Mouse (Mus musculus) splenic B cell, adult 2 months (primary cell): ENCODE measurements around the gene Slc24a4.

ENCODE experiments used
- DNase-seq: peaks from one replicate; pipeline ENCODE4 v3.0.0-alpha.2; 2011; ENCODE audit warnings: low read depth, low spot score
- H3K27me3 ChIP-seq: 2 replicates; pipeline ENCODE4 v1.6.1; 2012; ENCODE audit warnings: mild to moderate bottlenecking, low read length, moderate library complexity, mixed read lengths; ENCODE audit not compliant: control insufficient read depth, poor library complexity, insufficient read depth, severe bottlenecking
- H3K36me3 ChIP-seq: 2 replicates; pipeline ENCODE4 v1.6.1; 2012; ENCODE audit warnings: mild to moderate bottlenecking, low read length, moderate library complexity, mixed read lengths; ENCODE audit not compliant: control insufficient read depth, poor library complexity, insufficient read depth, severe bottlenecking

Gene Slc24a4

DNA sequence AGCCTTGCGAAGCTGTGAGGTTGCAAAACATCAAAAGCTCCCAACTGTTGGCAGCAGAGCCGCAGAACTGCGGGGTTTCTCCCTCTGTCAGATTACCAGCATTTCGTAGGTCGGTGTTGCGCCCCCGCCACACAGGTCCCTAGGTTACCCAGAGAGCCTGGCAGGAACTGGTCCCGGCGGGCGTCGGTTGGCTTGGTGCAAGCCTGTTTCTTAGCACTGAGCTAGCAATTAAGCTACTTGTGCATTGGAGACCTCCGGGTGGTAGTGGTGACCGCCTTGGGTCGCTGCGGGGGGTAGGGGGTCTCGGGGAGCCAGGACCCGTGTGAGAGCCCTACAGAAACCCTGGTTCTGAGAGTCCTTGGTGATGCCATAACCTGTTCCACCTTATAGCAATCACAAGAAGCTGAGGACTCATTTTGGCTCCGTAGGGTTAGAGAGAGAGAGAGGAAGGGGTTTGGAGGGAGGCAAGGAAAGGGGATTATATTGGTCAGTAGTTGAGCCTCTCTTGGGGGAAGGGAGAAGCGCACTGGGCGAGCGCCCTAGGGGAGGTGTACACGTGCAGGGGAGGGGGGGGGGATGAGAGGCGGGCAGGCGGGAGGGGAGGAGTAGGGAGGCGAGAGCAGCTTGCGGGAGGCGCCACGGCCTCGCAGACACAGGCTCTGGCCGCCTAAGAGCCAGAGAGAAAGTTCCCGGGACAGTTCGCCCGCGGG is at the start of gene Slc24a4:
Gene Slc24a4, plus strand, starts transcription at position 653 of the 710 bp plus-strand sequence.
- Histone ChIP-seq H3K36me3 (no peaks in the 10 kb centered on the region), H3K27me3 (no peaks in the 10 kb centered on the region)
- no peak for DNase-seq

DNA sequence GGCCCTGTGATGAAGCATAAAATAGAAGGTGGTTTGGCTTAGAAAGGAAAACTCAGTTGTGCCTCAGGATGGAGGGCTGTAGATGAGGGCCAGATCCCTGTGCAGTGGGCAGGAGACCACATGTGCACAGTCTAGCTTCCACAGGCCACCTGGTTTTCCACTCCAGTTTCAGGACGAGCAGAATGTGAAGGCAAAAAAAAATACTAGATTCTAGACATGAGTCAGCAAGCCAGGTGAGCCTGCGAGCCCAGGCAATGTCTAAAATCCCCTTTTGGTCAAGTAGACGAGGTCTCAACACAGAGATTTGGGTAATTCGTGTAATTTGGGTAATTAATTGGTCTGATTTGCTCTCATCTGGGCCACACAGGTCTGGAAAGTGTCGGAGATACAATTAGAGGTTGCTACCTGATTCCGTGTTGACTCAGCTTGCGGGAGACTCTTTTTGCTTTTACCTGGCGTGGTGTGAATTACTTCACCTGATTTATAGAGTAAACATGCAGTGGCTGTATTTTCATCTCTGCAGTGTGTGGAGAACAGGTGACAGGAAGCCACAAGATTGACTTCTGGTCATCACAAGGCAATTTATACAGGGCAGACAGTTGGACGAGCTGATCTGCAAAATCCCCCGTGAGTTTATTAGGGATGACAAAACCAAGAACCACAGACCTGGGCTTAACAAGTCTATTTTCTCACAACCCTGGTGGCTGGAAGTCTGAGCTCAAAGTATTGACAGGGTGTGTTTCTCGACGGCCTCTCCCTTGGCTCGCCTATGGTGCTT is 45.7 kb upstream of the Slc24a4 start:
- H3K36me3 ChIP-seq = no peaks in the 10 kb centered on the region
- no peaks in the 10 kb centered on the region for H3K27me3 ChIP-seq
- DNase-seq = no peak

DNA sequence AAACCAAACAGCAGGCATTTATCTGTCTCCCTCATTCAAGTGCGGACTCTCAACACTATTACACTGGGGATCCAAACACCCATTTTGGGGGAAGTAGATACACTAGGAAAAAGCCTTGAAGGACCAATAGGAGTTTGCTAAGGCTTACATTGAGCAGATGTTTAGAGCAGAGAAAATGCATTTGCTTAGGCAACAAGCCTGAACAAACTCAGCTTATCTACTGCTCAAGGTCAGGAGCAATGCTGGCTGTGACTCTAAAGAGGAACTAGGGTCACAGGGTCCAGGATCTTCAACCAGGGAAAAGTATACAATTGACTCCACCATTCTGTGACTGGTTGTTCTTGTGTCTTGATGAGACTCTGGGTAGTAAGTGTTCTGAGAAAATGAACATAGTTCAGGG is 38.0 kb upstream of the Slc24a4 start:
- no peak for DNase-seq
- Histone ChIP-seq H3K36me3 (no peaks in the 10 kb centered on the region), H3K27me3 (no peaks in the 10 kb centered on the region)

DNA sequence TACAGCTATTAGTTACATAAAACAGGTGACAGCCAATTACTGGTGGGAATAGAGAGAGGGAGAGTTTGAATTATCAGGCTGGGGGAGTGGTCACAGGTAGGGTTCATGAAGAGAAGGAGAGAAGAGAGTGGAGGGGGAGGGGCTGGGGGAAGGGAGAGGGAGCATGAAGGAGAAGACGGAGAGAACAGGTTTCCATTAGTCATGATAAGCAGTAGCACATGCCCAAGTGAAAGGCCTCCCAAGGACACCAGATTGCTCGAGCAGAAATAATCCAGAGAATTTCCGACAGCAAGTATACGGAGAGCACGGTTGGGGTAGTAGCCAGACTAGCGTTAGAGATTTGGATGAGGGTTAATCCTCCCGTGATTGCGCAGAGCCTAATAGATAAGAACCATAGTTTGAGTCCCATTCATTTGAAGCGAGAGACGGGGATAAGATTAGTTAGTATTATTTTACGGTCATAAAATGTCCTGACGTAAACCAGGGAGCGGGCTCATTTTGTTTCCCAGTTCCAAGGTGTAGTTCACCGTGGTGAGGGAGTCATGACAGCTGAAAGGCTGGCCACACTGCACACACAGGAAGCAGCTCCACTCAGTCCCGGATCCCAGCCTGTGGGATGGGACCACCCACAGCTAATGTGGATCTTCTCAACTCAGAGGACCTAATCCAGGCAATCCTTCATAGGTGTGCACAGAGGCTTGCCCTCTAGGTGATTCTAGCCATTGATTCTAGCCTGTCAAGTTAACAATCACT is 36.0 kb upstream of the Slc24a4 start:
- H3K36me3 ChIP-seq = no peaks in the 10 kb centered on the region
- H3K27me3 ChIP-seq = no peaks in the 10 kb centered on the region
- no peak for DNase-seq

DNA sequence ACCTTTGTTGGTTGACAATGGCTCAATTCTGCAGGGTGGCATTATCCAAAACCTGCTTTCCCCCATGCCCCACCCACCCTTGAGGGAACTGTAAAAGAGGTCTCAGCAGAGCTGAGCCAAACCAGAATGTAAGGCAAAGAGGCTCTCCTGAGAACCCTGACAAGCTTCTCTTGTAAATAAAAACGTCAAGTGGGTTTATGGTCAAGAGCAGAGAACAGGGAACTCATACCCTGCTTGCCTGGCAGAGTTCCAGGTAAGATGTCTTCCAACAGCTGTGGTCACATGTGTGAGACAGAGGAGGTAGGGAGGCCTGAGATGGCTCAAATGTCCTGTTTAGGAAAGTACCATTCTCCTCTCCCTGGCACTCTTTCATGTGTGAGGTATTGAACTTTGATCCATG is 22.5 kb upstream of the Slc24a4 start:
- no peak for DNase-seq
- Histone ChIP-seq H3K36me3 (no peaks in the 10 kb centered on the region), H3K27me3 (no peaks in the 10 kb centered on the region)

DNA sequence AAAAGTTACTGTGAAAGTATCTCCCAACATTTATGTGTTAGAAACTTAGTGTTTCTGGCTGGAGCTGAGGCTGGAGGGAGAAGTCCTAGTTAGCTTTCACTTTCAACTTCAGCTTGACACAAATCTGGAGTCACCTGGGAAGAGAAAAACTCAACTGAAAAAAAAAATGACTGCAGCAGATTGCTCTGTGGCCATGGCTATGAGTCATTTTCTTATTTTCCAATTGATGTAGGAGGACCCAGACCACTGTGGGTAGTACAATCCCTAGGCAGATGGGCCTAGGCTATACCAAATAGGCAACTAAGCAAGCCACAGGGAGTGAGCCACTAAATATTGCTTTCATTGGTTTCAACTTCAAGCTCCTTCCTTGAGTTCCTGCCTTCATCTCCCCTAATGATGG is 19.7 kb upstream of the Slc24a4 start:
- no peak for DNase-seq
- no peaks in the 10 kb centered on the region for H3K36me3 ChIP-seq
- H3K27me3 ChIP-seq = no peaks in the 10 kb centered on the region; the same call in 1 of the 2 replicates

DNA sequence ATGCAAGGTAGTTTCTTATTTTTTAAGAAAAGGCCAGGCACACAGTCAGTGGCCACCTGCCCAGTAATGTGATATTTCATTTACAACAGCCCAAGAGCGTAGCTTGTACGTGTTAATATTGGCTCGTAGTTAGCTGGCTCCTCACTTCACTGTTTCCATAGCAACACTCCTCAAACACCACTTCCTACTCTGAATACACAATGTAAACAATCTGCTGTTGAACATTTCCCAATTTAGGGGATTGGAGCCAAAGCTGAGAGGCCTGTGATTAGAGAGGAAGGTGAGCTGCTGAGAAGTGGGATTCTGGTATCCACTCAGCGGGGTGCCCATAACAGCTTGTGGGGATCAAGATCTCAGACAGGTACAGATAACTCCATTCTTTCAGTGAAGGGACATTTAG is 16.0 kb upstream of the Slc24a4 start:
- DNase-seq = no peak
- H3K36me3 ChIP-seq = no peaks in the 10 kb centered on the region
- H3K27me3 ChIP-seq = no peaks in the 10 kb centered on the region; the same call in 1 of the 2 replicates

DNA sequence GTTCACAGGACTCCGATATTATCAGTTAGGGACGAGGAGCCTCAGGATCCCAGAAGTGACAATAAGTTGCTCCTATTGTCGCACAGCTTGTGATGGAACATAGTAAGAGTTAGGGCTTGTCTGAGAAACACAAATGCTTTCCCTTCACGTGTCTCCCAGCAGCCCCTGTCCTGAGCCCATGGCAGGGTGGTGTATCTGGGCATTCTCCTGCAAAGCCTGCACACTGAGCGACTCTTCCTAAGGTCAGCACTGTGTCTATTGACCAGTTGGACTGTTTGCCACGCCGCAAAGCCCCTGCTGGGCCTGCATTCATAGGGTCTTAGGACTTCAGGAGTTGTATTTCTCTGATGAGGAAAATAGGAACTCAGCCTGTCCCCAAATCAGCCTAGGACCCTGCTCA is 15.6 kb upstream of the Slc24a4 start:
- no peak for DNase-seq
- no peaks in the 10 kb centered on the region for H3K36me3 ChIP-seq
- H3K27me3 ChIP-seq = no peaks in the 10 kb centered on the region; the same call in 1 of the 2 replicates

DNA sequence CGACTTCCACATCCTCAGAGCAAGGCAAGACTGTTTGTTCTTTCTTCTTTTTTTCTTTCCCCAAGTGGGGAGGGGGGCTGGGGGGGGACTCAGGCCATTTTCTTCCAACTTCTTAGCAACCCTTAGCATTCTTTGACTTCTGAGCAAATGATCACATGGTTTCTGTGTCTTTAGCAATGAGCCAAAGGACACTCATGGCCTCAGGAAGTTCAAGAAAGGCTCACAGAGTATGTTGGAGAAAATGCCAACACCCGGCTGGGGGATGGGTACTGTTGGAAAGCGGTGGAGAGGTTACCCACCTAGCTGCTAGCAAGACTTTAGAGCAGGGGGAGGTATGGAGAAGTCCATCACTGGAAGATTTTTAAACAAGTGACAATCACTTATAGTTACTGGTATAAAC is 15.1 kb upstream of the Slc24a4 start:
- H3K27me3 ChIP-seq = no peaks in the 10 kb centered on the region; the same call in 1 of the 2 replicates
- DNase-seq = no peak
- no peaks in the 10 kb centered on the region for H3K36me3 ChIP-seq

DNA sequence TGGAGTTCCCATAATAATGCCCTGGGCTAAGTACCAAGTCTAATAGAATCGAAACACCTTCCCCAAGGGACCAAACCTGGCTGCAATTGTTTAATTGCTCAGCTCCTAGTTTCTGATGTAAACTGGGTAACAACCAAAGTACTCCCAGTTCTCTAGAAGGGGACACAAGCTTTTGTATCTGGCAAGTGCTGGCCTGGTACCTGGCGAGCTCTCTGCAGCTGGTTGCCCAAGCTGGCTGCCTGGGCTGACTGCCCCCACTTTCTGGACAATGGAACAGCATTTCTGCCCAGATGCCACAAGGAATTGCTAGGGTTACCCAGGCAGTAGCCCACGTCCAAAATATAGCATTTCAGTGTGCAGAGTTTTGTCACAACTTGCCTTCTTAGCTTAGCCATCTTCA is 12.0 kb upstream of the Slc24a4 start:
- Histone ChIP-seq H3K36me3 (no peaks in the 10 kb centered on the region), H3K27me3 (no peaks in the 10 kb centered on the region; the same call in 1 of the 2 replicates)
- no peak for DNase-seq

DNA sequence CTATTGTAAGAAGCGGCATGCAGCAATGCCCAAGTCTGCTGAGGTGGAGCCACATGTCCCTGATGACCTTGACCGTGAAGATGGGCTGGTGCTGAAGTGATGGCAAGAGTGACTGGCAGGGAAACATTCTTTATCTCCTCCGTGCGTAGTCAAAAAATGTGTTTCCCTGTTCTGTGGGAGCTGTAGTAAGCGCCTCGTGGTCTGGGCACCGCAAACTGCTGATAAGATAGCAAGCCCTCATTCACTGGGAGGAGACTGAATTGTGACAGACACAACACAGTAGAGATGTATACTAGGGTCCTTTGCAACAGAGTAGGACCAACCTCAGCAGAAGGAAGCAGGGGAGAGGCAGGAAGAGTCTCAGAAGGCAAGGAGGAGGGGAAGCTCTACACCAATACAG is 10.5 kb upstream of the Slc24a4 start:
- Histone ChIP-seq H3K36me3 (no peaks in the 10 kb centered on the region), H3K27me3 (no peaks in the 10 kb centered on the region)
- no peak for DNase-seq

DNA sequence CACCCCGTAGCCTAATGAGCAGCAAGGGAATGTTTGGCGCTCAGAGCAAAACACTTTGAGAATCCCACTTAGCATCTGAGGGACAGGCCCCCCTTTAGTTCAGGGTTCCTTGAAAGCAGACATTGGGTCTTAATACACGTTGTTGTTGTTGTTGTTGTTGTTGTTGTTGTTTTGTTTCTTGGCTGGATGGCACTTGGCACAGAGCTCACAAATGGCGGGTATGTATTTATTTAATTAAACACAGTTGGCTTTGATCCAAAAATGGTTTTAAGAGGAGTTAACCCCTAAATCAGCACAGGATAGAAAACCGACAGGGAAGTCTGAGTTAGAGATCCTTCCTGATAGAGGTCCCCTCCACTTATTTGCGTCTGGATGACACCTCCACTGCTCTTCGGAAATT is 932 bp upstream of the Slc24a4 start:
- no peak for DNase-seq
- Histone ChIP-seq H3K27me3 (no peaks in the 10 kb centered on the region), H3K36me3 (no peaks in the 10 kb centered on the region)

DNA sequence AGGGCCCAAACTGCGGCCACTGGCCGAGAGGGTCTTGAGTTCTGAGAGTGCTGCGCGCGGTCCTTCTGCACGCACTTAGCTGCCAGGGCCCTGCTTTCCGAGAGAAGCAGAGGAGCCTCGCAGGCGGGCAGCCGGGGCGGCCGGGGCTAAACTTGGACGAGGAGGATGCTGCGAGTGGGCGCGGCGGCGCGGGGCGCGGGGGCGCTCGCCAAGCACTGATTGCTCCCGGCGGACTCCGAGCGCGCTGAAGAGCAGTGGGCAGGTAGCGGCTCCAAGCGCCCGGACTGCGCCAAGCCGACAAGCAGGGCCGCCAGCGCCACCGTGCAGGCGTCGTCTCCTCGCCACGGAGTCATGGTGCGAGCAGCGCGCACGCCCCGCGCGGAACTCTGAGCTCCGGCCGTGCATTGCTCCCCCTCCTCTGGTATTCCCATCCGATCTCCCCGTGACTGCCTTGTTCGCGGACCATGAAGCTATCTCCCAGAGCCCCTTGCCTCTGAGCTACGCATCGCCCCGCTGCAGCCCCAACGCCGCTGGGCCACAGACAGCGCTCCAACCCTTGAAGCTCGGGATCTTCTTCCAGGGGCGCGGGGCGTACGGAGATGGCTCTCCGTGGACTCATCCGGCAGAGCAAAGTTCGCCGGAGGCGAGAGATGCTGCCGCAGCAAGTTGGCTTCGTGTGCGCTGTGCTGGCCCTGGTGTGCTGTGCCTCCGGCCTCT is 416 bp downstream of the Slc24a4 start:
- peak; percentile 11 for DNase-seq
- H3K27me3 ChIP-seq = no peaks in the 10 kb centered on the region
- H3K36me3 ChIP-seq = no peaks in the 10 kb centered on the region

DNA sequence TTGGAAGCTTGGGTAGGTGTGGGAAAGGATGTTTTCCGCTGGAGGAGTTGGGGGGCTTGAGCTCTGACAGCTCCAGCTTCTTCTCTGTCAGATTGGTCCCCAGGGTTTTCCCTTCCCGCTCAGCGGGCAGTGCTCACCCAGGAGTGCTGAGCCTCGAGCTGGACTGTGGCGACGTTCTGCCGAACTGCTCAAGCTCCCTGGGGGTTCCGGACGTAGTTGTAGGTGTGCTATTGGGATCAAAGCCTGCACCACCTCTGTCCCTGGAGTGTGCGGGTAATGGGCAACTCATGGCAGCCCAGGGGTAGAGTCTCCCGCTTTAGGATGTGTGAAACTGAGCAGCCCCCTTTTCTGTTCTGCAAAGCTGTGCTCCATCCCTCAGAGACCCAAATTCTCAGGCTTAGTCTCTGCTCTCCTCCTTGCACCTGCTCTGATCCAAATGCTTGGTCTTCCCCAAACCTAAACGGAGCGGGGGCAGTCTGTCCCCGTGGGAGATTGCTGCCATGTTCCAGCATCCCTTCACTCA is 1.0 kb downstream of the Slc24a4 start:
- DNase-seq = no peak
- no peaks in the 10 kb centered on the region for H3K36me3 ChIP-seq
- no peaks in the 10 kb centered on the region for H3K27me3 ChIP-seq
